Mouse (Mus musculus) spleen, adult 18-20 months (tissue): Measurements from ENCODE around the gene Hist1h4h.

Experiments used
- DNase-seq, 2 experiments: peaks; one replicate each; pipeline ENCODE4 v3.0.0; 2022; ENCODE audit warnings: mixed read lengths in 2 of 2

The Hist1h4h gene

DNA sequence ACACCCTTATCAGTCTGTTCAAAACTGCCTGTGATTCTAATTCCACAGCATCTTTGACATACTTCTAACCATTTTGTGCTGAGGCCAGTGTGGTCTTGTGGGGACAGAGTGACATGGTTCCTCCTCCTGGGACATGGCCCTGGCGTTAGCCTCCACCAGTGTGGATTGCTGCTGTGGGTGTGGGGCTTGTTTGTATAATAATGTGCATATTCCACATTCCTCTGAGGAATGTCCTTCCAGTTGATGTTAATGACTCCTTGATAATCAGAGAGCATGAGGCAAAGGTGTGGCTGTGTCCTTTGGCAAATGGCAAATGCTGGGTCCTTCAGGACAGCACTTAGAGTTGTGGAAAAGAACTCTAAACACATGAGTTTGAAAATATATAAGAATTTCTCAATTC, 17.3 kb upstream of the Hist1h4h start:
- no peak for DNase-seq

- no peak for DNase-seq
Observed at GRCm38 (mm10) chr13:23515281-23515680, 15.6 kb upstream of the Hist1h4h start.

- DNase-seq, result no peak
Observed at GRCm38 (mm10) chr13:23515826-23516620, 14.8 kb upstream of the Hist1h4h start.

DNA sequence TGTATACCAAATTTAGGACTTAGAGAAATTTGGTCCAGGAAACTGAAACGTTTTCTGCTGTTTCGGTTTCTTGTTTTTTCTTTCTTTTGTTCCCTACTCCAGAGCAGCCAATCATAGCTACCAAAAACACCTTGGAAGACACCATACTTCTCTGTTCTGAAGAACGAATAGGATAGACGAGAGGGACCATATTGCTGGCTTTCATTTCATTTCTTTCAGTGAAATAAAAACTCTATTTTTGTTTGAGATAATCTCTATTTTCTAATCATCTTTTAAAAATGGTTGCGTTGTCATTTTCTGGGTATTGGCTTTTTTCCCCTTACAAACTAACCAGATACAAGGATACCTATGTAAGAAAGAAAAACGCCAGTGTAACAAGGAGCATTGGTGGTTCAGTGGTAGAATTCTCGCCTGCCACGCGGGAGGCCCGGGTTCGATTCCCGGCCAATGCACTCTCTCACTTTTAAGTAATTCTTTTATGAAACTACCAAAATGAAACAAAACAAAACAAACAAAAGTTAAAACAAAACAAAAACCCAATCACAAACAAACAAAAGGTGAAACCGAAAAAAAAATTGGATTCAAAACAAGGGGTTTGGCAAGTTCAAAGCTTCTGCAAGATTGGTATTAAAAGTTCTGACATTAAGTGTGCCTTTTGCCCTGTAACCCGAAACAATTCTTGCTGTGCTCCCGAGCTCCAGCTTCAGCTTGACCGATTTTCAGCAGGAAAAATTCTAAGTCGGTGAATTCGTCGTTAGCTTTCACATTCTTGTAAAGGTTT, 13.8 kb upstream of the Hist1h4h start:
- DNase-seq, result peak; percentile 63 to 82

DNA sequence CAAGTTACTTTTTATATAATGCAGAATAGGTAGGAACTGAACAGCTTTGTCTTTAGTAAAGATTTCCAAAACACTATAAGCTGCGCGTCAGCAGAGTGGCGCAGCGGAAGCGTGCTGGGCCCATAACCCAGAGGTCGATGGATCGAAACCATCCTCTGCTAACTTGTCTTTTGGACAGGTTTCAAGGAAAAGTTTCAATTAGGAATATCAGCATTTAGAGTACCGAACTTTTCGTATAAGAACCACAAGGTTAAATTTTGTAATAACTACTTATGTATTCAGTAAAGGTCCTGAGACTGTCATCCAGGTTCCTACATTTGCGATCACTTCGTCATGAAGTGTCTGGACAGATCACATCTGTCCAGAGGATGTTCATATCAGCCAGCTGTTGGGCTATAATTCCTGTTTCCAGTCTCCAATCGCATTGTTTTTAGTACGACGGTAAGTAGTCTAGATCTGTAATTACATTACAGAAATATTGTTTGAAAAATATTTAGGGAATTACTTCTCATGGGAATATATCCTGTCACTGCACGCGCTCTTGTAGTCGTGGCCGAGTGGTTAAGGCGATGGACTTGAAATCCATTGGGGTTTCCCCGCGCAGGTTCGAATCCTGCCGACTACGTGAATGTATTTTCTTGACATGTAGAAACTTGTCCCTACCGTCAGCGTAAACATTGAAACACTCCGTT, 13.1 kb upstream of the Hist1h4h start:
- DNase-seq, result peak; percentile 78 to 87

- no peak for DNase-seq
Observed at GRCm38 (mm10) chr13:23518295-23518603, 12.6 kb upstream of the Hist1h4h start.

GRCm38 (mm10) chr13:23518885-23519284, 12.0 kb upstream of the Hist1h4h start:
- peak; percentile 56 to 77 for DNase-seq

DNA sequence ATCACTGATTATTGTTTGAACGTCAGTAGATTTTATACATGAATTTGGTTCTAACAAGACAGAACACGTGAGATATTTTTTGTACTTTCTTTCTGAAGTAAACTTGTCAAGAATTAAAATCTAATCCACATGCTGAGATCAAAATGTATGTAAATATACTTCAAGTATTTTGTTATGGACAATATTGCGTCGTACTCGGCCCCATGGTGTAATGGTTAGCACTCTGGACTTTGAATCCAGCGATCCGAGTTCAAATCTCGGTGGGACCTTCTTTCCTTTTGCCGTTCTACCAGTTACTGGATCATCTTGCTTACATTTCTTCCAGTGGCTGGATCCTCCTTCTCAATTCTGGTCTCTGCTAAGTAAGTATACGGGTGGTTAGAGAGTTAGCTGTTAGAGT, 11.4 kb upstream of the Hist1h4h start:
- peak; percentile 47 to 72 for DNase-seq

DNA sequence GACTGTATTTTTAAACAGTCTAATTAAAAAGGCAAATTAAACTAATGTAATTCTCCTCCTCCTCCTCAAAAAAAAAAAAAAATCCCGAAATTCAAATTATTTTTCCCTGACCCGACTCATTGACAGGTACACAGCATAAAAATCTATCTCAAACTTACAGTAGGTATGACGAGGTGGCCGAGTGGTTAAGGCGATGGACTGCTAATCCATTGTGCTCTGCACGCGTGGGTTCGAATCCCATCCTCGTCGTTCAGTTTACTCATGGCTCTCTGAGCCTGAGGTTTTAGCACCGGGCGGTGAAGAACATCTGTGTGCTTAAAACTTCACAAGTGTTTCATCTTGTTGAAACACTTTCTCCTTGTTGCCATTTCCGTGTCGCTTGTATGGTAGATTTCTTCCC, 9.1 kb upstream of the Hist1h4h start:
- DNase-seq, result peak; percentile 65 to 76

DNA sequence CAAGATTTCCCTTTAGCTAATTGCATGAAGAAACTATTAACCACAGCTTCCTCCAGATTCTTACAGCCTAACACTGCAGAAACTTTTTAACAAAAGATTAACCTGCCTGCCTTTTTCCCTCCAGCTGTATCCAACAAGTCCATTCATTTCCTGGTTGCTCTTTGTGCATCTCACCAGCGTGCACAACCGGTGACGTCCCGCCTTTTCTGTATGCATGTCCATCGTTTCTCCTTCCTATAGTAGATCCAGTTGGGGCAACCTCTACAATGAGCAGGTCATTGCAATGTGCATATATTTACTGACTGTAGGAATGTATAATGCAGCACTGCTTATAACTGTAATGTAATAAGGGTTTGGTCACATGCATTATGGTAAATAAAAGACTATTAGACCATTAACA, 6.9 kb upstream of the Hist1h4h start:
- no peak for DNase-seq

- DNase-seq, result peak in 1 of 2 experiments; percentile 57
Observed at GRCm38 (mm10) chr13:23524654-23525053, 6.2 kb upstream of the Hist1h4h start.

DNA sequence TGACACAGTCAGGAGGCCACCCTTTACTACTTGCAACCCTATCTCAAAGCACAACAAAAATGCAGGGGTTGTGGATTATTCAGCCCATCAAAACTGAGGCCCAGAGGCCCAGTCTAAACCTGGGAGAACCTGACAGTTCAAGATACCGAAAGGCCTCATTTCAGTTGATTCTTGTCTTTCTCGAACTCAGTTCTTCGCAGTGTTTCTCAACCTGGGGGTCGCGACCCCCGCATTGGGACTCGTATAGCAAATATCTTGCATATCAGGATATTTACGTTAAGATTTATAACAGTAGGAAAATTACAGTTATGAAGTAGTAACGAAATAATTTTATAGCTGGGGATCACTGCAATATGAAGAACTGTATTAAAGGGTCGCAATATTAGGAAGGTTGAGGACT, 4.9 kb upstream of the Hist1h4h start:
- DNase-seq, result no peak

GRCm38 (mm10) chr13:23526312-23526711, 4.5 kb upstream of the Hist1h4h start:
- DNase-seq, result peak; percentile 73 to 84

GRCm38 (mm10) chr13:23529005-23529404, 1.8 kb upstream of the Hist1h4h start:
- no peak for DNase-seq

DNA sequence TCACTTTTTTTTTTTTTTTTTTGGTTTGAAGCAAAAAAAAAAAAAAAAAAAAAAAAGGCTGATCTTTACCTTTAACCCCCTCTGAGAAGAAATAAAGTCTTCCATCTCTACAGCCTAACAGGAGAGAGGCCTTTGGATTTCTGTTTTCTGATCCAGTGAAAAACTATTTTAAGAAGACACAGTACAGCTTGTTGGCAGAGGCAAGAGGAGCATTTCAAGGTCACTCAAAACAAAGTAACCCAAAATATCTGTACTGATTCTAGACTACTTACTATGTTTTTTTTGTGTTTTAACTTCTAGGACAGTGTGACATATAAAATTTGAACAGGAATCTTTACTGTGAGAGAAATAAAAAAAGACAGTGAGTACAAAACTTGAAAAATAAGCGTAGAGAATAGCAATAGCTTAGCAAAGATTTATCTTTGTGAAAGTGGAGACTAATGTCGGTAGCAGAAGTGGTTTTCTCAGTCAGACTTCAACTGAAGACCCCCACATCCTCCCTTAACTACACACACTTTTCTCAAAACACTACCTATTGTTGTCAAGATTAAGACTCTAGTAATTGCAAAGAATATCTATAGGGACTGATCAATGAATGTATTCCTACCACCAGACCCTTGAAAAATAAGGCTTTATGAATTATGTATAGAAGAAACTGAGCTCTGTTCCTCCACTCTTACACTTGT, 1.2 kb upstream of the Hist1h4h start:
- no peak for DNase-seq

- DNase-seq, result peak; percentile 42 to 64
Observed at GRCm38 (mm10) chr13:23530181-23530900, 509 bp upstream of the Hist1h4h start.

DNA sequence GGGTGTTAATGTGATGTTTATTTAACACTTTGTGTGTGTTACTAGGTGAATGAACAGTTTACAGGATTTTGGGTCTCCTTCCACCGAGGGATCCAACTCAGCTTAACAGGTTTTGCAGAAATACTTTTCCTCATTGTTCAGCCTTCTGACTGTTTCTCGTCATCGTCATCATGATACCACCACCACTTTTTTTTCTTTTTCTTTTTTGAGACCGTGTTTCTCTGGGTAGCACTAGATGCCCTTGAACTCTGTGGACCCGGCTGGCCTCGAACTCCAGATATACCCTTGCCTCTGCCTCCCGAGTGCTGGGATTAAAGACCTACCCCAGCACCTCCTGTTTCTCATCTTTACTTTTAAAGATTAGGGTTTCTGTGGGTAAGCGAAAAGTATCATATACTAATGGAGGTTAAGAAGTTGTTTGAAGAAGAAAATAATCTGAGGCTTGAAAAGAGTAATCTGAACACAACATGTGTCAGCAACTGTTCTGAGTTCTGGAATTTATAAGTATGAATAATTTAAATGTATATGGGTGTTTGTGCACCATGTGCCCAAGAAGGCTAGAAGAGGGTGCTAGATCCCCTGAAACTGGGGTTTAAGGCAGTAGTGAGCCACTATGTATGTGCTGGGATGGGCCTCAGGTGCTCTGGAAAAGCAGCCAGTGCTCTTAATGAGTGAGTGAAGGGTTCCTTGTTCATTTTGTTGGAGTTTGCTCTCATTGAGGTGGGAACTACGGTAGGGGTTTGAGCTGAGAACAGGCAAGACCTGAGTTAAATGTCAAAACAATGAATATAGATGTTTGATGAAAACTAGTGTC, 1.6 kb downstream of the Hist1h4h start:
- no peak for DNase-seq

- peak in 1 of 2 experiments; percentile 24 for DNase-seq
Observed at GRCm38 (mm10) chr13:23533560-23534367, 2.9 kb downstream of the Hist1h4h start, which contains the start of gene Hist1h2af. Hist1h2af (plus strand) TSS chr13:23533906.

DNA sequence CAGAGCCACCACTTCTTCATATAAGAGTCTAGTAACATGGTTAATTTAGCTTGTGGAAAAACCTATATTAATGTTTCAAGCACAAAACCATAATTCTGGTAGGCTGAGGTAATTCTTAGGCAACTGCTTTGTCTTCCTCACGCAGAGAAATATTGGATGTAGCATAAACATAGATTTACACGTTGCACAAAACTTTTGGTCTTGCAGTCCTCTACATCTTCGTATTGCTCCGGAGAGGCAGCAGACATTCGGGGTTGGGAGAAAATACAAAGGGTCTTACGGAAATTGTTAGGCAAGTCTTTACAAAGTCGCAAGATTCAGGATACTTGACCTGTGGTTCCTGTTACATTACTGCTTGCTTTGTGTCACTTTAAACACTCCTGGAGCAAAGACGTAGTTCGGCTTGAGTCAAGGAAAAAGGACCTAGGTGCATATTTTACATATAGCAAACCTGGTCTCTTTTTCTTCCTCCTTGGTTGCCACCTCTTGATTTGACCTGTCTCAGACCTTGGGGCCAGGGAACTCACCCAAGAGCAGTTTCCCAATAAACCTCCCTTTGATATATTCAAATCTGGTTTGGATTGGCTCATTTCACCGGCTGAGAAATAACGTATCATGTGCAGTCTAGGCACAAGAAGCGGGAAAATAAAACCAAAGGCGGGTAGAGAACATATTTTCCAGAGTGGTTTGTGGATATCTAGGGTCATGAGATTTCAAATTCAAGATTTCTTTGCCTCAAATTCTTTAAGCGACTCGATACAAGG, 3.7 kb downstream of the Hist1h4h start:
- no peak for DNase-seq
